Mouse (Mus musculus) CH12.LX (cell line): ENCODE results near the gene Mavs.

Experiments used
- CHD2 ChIP-seq: IDR thresholded peaks from 2 replicates; pipeline ENCODE4 v1.6.1; 2011; ENCODE audit warnings: low read length, improper control_type of control experiment
- CTCF ChIP-seq, 2 experiments: IDR thresholded peaks in 1 of 2; conservative IDR thresholded peaks in 1 of 2; 2 replicates each; pipeline ENCODE4 v1.5.1; 2011 to 2012; ENCODE audit warnings: low read depth in 2 of 2, low read length in 2 of 2, improper control_type of control experiment in 1 of 2, inconsistent platforms in 1 of 2, mild to moderate bottlenecking in 1 of 2, moderate library complexity in 1 of 2
- GABPA ChIP-seq: IDR thresholded peaks from 2 replicates; pipeline ENCODE4 v1.6.1; 2012; ENCODE audit warnings: low read depth, low read length, improper control_type of control experiment, inconsistent platforms; ENCODE audit not compliant: insufficient replicate concordance
- MAX ChIP-seq: IDR thresholded peaks from 2 replicates; pipeline ENCODE4 v1.6.1; 2011; ENCODE audit warnings: low read length, improper control_type of control experiment
- MAZ ChIP-seq: IDR thresholded peaks from 2 replicates; pipeline ENCODE4 v1.6.1; 2012; ENCODE audit warnings: low read depth, mild to moderate bottlenecking, inconsistent platforms, low read length, improper control_type of control experiment, moderate library complexity
- POLR2A ChIP-seq: IDR thresholded peaks from 2 replicates; pipeline ENCODE4 v1.6.1; 2011; ENCODE audit warnings: low read depth, mild to moderate bottlenecking, improper control_type of control experiment, low read length
- ZKSCAN1 ChIP-seq: IDR thresholded peaks from 2 replicates; pipeline ENCODE4 v1.6.1; 2012; ENCODE audit warnings: low read depth, inconsistent platforms, low read length, improper control_type of control experiment, borderline replicate concordance

GRCm38 (mm10) chr2:131186771-131187601 lies 46.9 kb upstream of the Mavs start, which contains the start of the genes Cdc25b and Spef1:
- TF ChIP-seq MAX (no peak; the same call in 1 of the 2 replicates), CTCF (conservative IDR thresholded peaks at IDR 0.05 in 1 of 2, IDR thresholded peaks at IDR 0.05 in 1 of 2; ENCODE audit: low read depth in 2 of 2, low read length in 2 of 2) (no peak), MAZ (no peak), CHD2 (no peak), POLR2A (peak; percentile 80), ZKSCAN1 (no peak), GABPA (no peak)
